Mouse (Mus musculus): ENCODE results near the gene Sptlc2. TPM values are rescaled to one million over a fixed set of nuclear protein-coding genes. Genes with fewer than 3 reads are reported as not detected.
"Not testable (repeated sequence)": the region's sequence is repeated elsewhere in the genome, so short reads cannot be mapped to it uniquely, and the experiment has no call there.

Sptlc2 gene
- polyA plus RNA-seq, 1 experiment from 2014 or later: 69.0 TPM

DNA sequence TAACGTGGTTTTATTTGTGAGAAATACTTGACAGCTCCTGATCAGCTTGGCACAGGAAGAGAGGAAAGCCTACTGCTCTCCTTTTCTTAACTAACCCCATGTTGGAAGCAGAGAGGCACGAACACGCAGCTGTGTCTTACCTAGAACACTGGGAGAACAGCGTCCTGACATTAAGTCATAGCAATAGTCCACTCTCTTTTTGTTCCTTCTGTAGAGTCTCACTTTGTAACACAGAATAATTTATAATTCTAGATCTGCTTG is 81.6 kb downstream of the Sptlc2 start:
- not testable (repeated sequence) for H3K27ac ChIP-seq (replicated peaks; ENCODE audit: low read depth, low read length); H3K4me2 ChIP-seq (ENCODE audit: low read length); DNase-seq; H3K4me3 ChIP-seq (replicated peaks; ENCODE audit: low read depth, low read length); H3K27me3 ChIP-seq (ENCODE audit: control insufficient read depth, insufficient read depth, low read length); H3K9me3 ChIP-seq (ENCODE audit: control insufficient read depth, low read length); H3K9ac ChIP-seq (replicated peaks; ENCODE audit: low read length); H3K4me1 ChIP-seq (ENCODE audit: control insufficient read depth, insufficient read depth, low read length)
- H3K36me3 ChIP-seq (ENCODE audit: control insufficient read depth, insufficient read depth, low read length): peaks cover 20% of the 10 kb centered on the region
- peak; percentile 46; the same call in 1 of the 2 replicates for ATAC-seq (ENCODE audit: low FRiP score, low TSS enrichment)
- 60% methylated on average over 4 of the region's 4 CpGs for WGBS

DNA sequence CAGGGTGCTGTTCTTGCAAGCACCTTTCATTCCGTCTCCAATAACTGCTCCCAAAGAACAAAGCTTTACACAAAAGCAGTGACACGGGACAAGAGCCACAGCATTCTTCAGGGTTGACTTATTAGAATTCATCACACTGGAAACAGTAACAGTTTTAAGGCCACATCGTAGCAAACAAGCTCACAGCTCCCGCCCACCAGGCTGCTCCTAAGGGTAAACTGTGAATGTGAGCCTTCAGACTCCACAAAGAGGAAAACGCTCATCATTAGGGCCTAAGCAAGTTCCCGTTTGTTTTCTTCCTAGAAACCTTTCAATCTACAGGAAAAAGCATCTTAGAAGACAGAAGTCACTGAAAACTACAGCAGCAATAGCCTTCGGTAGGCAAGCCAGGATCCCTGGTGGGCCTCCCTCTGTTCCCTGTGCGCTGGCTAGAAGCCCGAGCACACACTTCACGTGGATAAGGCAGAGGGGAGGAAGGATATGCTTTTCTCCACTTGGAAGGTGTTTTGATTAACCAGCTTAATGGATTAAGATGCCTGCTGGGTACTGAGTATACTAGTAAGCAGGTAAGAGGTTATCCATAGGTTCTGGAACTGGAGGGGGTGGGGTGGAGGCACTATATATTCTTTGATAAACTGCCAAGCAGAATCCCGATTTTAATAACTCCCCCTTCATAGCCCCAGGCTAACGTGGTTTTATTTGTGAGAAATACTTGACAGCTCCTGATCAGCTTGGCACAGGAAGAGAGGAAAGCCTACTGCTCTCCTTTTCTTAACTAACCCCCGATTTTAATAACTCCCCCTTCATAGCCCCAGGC is 82.2 kb downstream of the Sptlc2 start:
- Histone ChIP-seq H3K27ac (replicated peaks; ENCODE audit: low read depth, low read length) (peak overlapping the region; percentile 1; the same call in 1 of the 2 replicates), H3K9ac (replicated peaks; ENCODE audit: low read length) (no peak overlapping the region), H3K27me3 (ENCODE audit: control insufficient read depth, insufficient read depth, low read length) (no peaks in the 10 kb centered on the region), H3K4me1 (ENCODE audit: control insufficient read depth, insufficient read depth, low read length) (no peaks in the 10 kb centered on the region), H3K36me3 (ENCODE audit: control insufficient read depth, insufficient read depth, low read length) (peaks cover 20% of the 10 kb centered on the region), H3K4me2 (ENCODE audit: low read length) (no peak overlapping the region), H3K9me3 (ENCODE audit: control insufficient read depth, low read length) (no peaks in the 10 kb centered on the region), H3K4me3 (replicated peaks; ENCODE audit: low read depth, low read length) (no peak overlapping the region)
- ATAC-seq (ENCODE audit: low FRiP score, low TSS enrichment): peak; percentile 11; the same call in 1 of the 2 replicates
- 27% methylated on average over 13 of the region's 13 CpGs for WGBS
- peak; percentile 53 for DNase-seq

DNA sequence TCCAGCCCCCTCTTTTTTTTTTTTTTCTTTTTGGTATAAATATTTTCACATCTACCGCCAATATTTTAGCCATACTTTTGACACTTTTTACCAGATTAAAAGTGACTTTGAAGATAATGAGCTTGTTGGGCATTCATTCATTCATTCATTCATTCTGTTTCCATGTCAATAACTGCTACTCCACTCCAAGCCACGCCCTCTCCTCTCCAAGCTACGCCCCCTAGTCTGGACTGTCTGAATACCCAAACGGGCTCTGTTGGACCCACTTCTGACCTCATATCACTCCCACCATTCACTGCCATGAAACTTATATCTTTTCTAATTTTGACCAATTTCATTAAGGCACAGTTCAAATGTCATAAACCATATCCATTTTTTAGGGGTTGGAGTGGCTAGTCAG is 87.0 kb downstream of the Sptlc2 start:
- no peaks in the 10 kb centered on the region for H3K9me3 ChIP-seq (ENCODE audit: control insufficient read depth, low read length)
- H3K4me2 ChIP-seq (ENCODE audit: low read length): no peak overlapping the region
- H3K27ac ChIP-seq (replicated peaks; ENCODE audit: low read depth, low read length): no peak overlapping the region
- ATAC-seq (ENCODE audit: low FRiP score, low TSS enrichment) (no peak), DNase-seq (no peak)
- H3K27me3 ChIP-seq (ENCODE audit: control insufficient read depth, insufficient read depth, low read length): peaks cover 20% of the 10 kb centered on the region; the same call in 1 of the 2 replicates
- WGBS: 50% methylated on average over 4 of the region's 4 CpGs
- 0 out of 2 replicates have a peak, but pooled peaks cover 8% of the 10 kb centered on the region for H3K4me1 ChIP-seq (ENCODE audit: control insufficient read depth, insufficient read depth, low read length)
- no peak overlapping the region for H3K4me3 ChIP-seq (replicated peaks; ENCODE audit: low read depth, low read length)
- no peaks in the 10 kb centered on the region for H3K36me3 ChIP-seq (ENCODE audit: control insufficient read depth, insufficient read depth, low read length)
- no peak overlapping the region for H3K9ac ChIP-seq (replicated peaks; ENCODE audit: low read length)

DNA sequence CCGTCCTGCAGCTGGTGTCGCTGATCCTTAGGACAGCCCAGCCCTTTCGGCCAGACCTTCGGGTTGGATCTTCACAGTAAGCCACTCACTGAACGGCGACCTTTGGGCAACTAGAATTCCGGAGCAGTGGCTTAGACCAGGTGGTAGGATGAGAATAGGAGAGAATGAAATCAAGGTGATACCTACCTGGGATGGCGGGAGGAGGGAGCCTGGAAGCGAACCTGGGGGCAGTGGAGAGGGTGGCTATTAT is 87.8 kb downstream of the Sptlc2 start:
- 2% methylated on average over 9 of the region's 9 CpGs for WGBS
- H3K4me2 ChIP-seq (ENCODE audit: low read length): peak overlapping the region; percentile 99
- no peak for DNase-seq
- H3K4me1 ChIP-seq (ENCODE audit: control insufficient read depth, insufficient read depth, low read length): 0 out of 2 replicates have a peak, but pooled peaks cover 8% of the 10 kb centered on the region
- H3K9ac ChIP-seq (replicated peaks; ENCODE audit: low read length): no peak overlapping the region; the same call in 1 of the 2 replicates
- 0 out of 2 replicates have a peak, but pooled peaks have one; percentile 7 for ATAC-seq (ENCODE audit: low FRiP score, low TSS enrichment)
- peak overlapping the region; percentile 69 for H3K4me3 ChIP-seq (replicated peaks; ENCODE audit: low read depth, low read length)
- H3K27me3 ChIP-seq (ENCODE audit: control insufficient read depth, insufficient read depth, low read length): peaks cover 20% of the 10 kb centered on the region; the same call in 1 of the 2 replicates
- no peak overlapping the region for H3K27ac ChIP-seq (replicated peaks; ENCODE audit: low read depth, low read length)
- H3K36me3 ChIP-seq (ENCODE audit: control insufficient read depth, insufficient read depth, low read length): no peaks in the 10 kb centered on the region
- H3K9me3 ChIP-seq (ENCODE audit: control insufficient read depth, low read length): no peaks in the 10 kb centered on the region

DNA sequence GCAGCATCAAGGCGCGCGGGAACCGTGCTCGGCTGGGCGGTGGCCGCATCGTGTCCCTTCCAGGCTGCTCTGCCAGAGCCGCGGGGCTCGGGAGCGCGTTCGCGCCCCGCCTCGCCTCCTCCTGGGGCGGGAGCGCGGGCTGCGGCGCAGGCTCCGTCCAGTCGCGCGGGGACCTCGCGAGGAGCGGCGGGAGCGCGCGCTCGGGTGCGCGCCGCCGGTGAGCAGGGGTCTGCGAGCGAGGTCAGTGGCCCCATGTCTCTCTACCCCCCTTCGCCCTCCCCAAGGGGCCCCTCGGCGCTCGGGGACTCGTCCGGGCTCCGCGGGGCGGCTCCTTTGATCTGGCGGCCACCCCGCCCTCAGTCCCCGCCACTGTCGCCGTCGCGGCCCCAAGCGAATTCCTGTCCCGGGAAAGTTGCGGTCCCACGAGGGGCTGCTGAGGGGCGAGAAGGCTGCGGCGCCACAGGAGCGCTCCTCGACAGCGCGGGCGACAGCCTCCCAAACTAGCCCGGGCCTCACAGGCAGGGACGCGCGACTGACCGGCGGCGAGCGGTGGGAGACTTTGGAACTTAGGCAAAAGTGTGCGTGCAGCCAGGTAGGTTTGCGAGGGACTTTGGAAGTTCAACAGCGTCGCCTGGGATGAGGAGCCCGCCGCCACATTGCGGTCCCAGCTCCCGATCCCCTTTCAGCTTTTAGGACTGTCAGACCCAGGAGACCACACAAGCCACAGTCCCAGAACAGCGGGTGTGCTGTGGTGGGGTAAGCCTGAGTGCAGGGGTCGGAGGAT is 88.3 kb downstream of the Sptlc2 start, which contains the start of gene Ism2:
Gene Ism2 (minus strand): TSS at position 49 of the 784 bp plus-strand sequence.
- Histone ChIP-seq H3K9ac (replicated peaks; ENCODE audit: low read length) (peak within 1 kb of the TSS; percentile 72), H3K27me3 (ENCODE audit: control insufficient read depth, insufficient read depth, low read length) (peaks cover 20% of the 10 kb centered on the region; the same call in 1 of the 2 replicates), H3K4me1 (ENCODE audit: control insufficient read depth, insufficient read depth, low read length) (0 out of 2 replicates have a peak, but pooled peaks cover 8% of the 10 kb centered on the region), H3K4me2 (ENCODE audit: low read length) (peak within 1 kb of the TSS; percentile 99), H3K27ac (replicated peaks; ENCODE audit: low read depth, low read length) (no peak within 1 kb of the TSS), H3K9me3 (ENCODE audit: control insufficient read depth, low read length) (no peaks in the 10 kb centered on the region), H3K4me3 (replicated peaks; ENCODE audit: low read depth, low read length) (peak within 1 kb of the TSS; percentile 69), H3K36me3 (ENCODE audit: control insufficient read depth, insufficient read depth, low read length) (no peaks in the 10 kb centered on the region)
- ATAC-seq (ENCODE audit: low FRiP score, low TSS enrichment) (peak; percentile 71), DNase-seq (peak; percentile 77)
- under 1% methylated on average over 85 of the region's 86 CpGs for WGBS

DNA sequence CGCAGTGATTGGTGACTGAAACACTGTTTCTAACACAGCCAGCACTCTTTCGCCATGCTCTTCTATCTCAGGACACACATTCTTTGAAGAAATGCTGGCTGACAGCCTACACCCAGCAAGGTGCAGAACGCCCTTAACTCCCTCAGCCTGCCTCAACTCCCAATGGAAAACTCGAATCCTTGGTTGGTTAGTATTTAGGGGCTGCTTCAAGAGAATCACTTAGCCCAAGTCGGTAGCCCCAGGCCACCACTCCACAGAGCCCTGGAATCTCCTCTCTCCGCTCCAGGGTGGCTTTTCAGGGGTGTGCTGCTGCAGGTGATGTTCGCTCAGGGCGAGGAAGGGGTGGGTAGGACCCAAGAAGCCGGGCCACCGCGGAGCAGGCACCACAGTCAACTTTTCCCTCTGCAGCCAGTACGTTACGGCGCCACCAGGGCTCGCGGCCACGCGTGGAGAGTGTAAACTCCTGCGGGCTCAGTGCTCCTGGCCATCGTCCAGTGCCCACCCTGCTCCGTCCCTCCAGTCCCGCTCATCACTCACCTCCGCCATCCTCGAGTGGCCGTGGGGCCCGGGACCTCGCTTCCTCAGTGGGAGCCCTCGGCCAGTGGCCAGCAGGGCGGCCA is 89.0 kb downstream of the Sptlc2 start:
- H3K9me3 ChIP-seq (ENCODE audit: control insufficient read depth, low read length): no peaks in the 10 kb centered on the region
- DNase-seq (no peak), ATAC-seq (ENCODE audit: low FRiP score, low TSS enrichment) (peak; percentile 56)
- H3K4me2 ChIP-seq (ENCODE audit: low read length): peak overlapping the region; percentile 99
- H3K27me3 ChIP-seq (ENCODE audit: control insufficient read depth, insufficient read depth, low read length): peaks cover 20% of the 10 kb centered on the region; the same call in 1 of the 2 replicates
- H3K27ac ChIP-seq (replicated peaks; ENCODE audit: low read depth, low read length): no peak overlapping the region
- no peaks in the 10 kb centered on the region for H3K36me3 ChIP-seq (ENCODE audit: control insufficient read depth, insufficient read depth, low read length)
- H3K4me3 ChIP-seq (replicated peaks; ENCODE audit: low read depth, low read length): peak overlapping the region; percentile 69
- H3K9ac ChIP-seq (replicated peaks; ENCODE audit: low read length): peak overlapping the region; percentile 72
- 9% methylated on average over 29 of the region's 29 CpGs for WGBS
- 0 out of 2 replicates have a peak, but pooled peaks cover 8% of the 10 kb centered on the region for H3K4me1 ChIP-seq (ENCODE audit: control insufficient read depth, insufficient read depth, low read length)

DNA sequence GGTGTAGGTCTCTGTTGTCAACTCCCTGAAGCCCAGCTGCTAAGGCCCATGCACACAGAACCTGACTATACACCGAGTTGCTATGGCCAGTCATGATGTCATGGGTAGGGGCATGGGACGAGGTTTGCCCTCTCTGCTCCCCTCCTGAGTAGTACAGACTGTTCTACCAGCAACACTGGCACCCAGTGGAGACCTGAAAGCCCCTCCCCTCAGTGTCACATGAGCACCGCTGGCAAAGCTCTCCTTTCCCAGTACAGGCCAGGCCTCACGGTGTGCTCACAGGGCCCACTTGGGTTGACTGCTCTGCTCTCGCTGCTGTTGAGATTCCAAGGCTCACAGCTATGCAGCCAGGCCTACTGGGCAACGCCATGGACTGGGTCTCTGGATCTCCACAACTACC is 94.2 kb downstream of the Sptlc2 start:
- DNase-seq (no peak), ATAC-seq (ENCODE audit: low FRiP score, low TSS enrichment) (no peak)
- Histone ChIP-seq H3K9ac (replicated peaks; ENCODE audit: low read length) (no peak overlapping the region), H3K27me3 (ENCODE audit: control insufficient read depth, insufficient read depth, low read length) (peaks cover 2% of the 10 kb centered on the region; the same call in 1 of the 2 replicates), H3K4me1 (ENCODE audit: control insufficient read depth, insufficient read depth, low read length) (no peaks in the 10 kb centered on the region), H3K4me2 (ENCODE audit: low read length) (no peak overlapping the region), H3K27ac (replicated peaks; ENCODE audit: low read depth, low read length) (no peak overlapping the region), H3K4me3 (replicated peaks; ENCODE audit: low read depth, low read length) (no peak overlapping the region), H3K9me3 (ENCODE audit: control insufficient read depth, low read length) (no peaks in the 10 kb centered on the region), H3K36me3 (ENCODE audit: control insufficient read depth, insufficient read depth, low read length) (no peaks in the 10 kb centered on the region)
- 69% methylated on average over 6 of the region's 6 CpGs for WGBS

DNA sequence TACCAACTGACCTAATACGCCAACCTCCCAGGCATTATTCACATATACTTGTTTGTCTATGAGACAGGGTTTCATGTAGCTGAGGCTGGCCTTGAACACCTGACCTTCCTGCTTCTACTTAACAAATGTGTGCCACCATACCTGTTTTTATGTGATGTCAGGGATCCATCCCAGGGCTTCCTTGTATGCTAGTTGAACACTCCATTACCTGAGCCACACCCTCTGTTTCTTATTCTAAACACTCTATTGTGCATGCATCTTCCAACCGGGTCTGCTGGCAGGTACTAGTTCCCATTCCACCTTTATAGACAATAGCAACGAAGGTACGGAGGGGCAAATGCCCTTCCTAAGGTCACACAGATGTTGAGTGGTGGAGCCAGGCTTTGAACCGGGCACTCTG is 99.1 kb downstream of the Sptlc2 start:
- no peak for ATAC-seq (ENCODE audit: low FRiP score, low TSS enrichment)
- no peak overlapping the region for H3K9ac ChIP-seq (replicated peaks; ENCODE audit: low read length)
- DNase-seq: no peak
- no peaks in the 10 kb centered on the region for H3K9me3 ChIP-seq (ENCODE audit: control insufficient read depth, low read length)
- no peaks in the 10 kb centered on the region for H3K36me3 ChIP-seq (ENCODE audit: control insufficient read depth, insufficient read depth, low read length)
- H3K4me1 ChIP-seq (ENCODE audit: control insufficient read depth, insufficient read depth, low read length): no peaks in the 10 kb centered on the region
- H3K4me2 ChIP-seq (ENCODE audit: low read length): no peak overlapping the region
- H3K27me3 ChIP-seq (ENCODE audit: control insufficient read depth, insufficient read depth, low read length): no peaks in the 10 kb centered on the region
- 95% methylated on average over 5 of the region's 5 CpGs for WGBS
- H3K4me3 ChIP-seq (replicated peaks; ENCODE audit: low read depth, low read length): no peak overlapping the region
- H3K27ac ChIP-seq (replicated peaks; ENCODE audit: low read depth, low read length): no peak overlapping the region

Data from midbrain, embryonic 14.5 days (tissue).